Mouse (Mus musculus) adrenal gland, postnatal 36 days (tissue): Measurements from ENCODE around the gene Sdccag8. TPM values are rescaled to one million over a fixed set of nuclear protein-coding genes. Genes with fewer than 3 reads are reported as not detected.
A peak's percentile ranks its signal among the peaks of the same experiment; 100 is the strongest.
"Not testable (repeated sequence)": the region's sequence is repeated elsewhere in the genome, so short reads cannot be mapped to it uniquely, and the experiment has no call there.

Experiments used
- DNase-seq, 2 experiments: peaks; one replicate each; pipeline ENCODE4 v3.0.0; 2021; ENCODE audit warnings: mixed read lengths in 1 of 2
- total RNA-seq, 2 experiments: library from RNA; stranded (reverse); gene quantifications; 2 replicates each; pipeline ENCODE4 v1.2.3; 2021

The Sdccag8 gene
- total RNA-seq, 2 experiments from 2014 or later = 11.3 to 11.9 TPM

- peak in 1 of 2 experiments; percentile 56 for DNase-seq
Measured at GRCm38 (mm10) chr1:176877756-176878155, 63.3 kb downstream of the Sdccag8 start.

GRCm38 (mm10) chr1:176879005-176879404 is 64.5 kb downstream of the Sdccag8 start:
- no peak for DNase-seq

GRCm38 (mm10) chr1:176879614-176880013 is 65.2 kb downstream of the Sdccag8 start:
- DNase-seq = no peak

- no peak for DNase-seq
Measured at GRCm38 (mm10) chr1:176880101-176880500, 65.6 kb downstream of the Sdccag8 start.

DNA sequence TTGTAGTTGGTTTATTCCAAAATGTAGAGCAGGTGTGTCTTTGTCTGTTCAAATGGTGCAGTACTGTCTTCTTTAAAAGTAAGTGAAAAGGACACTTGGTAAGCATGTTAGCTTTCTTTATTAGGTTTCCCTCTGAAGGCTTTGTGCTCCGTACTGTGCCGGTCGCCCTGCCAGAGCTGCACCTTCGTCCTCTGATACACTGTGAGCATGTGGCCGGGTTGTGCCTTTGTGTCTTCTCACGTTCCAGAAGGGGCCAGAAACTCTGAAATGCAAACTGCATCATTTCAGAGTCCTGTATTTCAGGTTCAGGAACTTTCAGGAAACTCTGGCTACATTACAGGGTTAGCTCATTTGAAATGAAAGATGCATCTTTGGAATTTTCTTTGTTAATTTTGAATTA is 66.5 kb downstream of the Sdccag8 start:
- no peak for DNase-seq

DNA sequence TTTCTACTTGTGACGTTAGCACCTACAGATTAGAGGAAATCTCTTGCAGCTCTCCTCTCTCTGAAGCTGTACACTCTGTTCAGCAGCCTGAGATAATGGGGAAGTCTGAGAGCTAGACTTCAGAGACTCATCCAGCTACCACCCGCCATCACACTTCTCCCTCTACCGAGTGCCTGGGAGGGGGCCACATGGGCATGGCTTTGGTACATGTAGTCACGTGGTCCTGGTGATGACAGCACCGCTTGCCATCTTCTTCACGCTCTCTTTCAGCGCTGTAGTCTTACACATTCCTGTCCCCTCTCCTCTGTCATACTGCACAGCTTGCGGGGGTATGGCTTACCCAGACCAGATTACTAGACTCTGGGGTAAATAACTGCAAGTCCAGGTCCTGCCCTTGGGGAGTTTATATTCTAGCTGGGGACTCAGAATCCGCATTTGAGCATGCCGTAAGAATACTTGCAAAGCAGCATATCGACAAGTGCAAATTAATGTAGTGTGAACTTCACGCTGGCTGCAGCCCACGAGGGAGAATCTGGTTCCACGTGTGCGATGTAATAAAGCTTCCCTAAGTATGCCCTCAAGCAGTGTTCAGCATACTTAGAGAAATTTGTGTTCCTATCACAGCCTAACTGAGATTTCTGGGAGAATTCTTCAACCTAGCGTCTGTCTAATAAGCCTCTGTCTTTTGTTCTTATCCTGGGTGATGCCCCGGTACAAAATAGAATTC is 70.9 kb downstream of the Sdccag8 start:
- DNase-seq = no peak

GRCm38 (mm10) chr1:176886002-176886401 is 71.5 kb downstream of the Sdccag8 start:
- no peak for DNase-seq

- DNase-seq = no peak
Measured at GRCm38 (mm10) chr1:176903741-176904140, 89.3 kb downstream of the Sdccag8 start.

DNA sequence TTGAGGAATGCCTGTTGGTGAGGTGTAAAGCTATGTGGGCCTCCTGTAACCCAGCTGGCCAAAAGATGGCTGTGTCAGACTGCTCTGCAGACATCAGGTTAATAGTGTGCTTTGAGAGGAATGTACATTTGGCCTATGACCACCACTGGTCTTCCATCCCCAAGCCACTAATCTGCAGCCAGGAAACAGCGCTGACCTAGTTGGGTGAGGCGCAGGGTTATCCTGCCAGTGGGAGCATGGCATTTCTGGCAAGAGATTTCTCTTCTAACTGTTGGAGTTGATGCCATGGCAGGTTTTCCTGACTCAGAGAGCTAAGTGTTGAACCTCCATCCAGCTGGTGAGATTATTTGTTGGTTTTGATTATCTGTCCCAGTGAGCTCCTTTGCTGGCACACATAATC is 101.5 kb downstream of the Sdccag8 start:
- DNase-seq = no peak

GRCm38 (mm10) chr1:176919486-176919885 is 105.0 kb downstream of the Sdccag8 start:
- no peak for DNase-seq

DNA sequence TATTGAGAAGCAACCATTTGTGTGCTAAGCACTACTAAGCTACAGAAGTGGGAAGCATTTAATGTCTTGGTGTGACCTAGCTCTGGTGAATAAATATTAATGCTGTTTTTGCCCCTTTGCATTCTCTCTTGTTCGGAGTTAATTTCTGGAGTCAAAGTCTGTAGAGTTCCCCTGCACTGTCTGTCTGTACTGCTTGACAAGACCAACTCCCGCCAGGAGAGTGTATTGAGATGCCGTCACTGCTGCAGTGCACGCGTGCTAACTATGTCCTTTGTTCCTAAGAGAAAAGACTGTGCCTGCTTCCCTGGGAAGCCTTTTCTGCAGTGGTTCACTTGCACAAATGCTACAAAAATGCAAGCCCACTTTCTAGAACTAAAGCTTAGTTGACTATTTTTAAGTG is 108.4 kb downstream of the Sdccag8 start:
- no peak for DNase-seq

- DNase-seq = no peak
Measured at GRCm38 (mm10) chr1:176926009-176926408, 111.5 kb downstream of the Sdccag8 start.

DNA sequence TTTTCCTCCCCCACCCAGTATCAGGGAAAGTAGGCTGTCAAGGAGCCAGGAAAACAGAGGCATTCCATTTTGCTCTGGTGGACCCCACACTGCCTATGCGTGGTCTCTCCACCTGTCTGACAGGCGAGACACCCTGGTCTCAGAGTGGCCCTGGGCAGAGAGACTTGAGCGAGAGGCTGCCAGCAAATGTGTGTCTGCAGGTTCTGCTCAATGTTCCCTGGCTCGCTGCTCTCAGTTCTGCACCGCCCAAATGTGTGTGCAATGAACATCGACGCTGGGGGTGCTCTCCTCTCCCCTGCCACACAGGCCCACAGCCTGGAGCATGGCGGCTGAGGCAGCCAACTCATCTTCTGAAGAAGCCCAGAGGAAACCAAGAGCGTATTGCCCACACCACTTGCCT is 112.9 kb downstream of the Sdccag8 start:
- DNase-seq = no peak

- DNase-seq = no peak
Measured at GRCm38 (mm10) chr1:176929710-176930109, 115.2 kb downstream of the Sdccag8 start.

DNA sequence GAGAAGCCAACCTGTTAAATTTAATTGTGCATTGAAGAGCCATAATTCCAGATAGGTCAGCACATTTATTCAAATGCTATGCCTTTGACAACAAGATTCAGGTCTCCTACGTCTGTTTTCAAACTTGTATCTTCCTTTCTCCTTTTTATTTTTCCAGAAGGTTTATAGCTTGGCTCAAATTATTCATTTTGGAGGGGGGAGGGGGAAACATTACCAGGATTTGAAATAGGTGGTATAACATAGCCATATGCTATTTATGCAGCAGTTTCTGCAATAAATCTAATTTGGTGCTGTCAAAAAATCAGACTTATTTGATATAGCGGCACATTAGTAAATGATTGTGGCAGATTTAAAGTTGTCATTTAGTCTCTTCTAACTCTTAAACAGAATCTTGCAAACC is 116.1 kb downstream of the Sdccag8 start:
- no peak for DNase-seq

- DNase-seq = no peak
Measured at GRCm38 (mm10) chr1:176930981-176931500, 116.6 kb downstream of the Sdccag8 start.

- no peak for DNase-seq
Measured at GRCm38 (mm10) chr1:176931511-176931910, 117.1 kb downstream of the Sdccag8 start.

GRCm38 (mm10) chr1:176932320-176932950 is 118.0 kb downstream of the Sdccag8 start:
- no peak for DNase-seq

DNA sequence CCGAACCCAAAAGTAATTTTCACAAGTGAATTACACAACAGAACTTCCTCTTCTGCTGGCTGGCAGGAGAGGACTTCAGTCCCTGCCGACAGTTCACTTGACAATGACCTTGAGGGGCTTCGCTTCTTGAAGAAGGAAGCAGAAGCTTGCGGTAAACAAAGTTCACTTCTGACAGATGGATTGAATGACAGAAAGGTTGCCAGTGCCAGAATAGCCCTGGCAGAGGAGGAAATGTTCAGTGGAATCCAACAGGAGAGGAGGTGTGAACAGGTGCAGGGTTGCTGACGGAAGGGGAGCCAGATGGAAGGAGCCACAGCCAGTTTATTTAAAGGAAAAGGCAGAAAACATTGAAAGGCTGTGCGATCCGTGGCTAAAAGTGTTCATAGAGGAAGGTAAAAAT is 118.9 kb downstream of the Sdccag8 start:
- no peak for DNase-seq

- peak; percentile 31 to 45 for DNase-seq
Measured at GRCm38 (mm10) chr1:176934043-176934762, 119.7 kb downstream of the Sdccag8 start.

- DNase-seq = no peak
Measured at GRCm38 (mm10) chr1:176939901-176940341, 125.5 kb downstream of the Sdccag8 start.

GRCm38 (mm10) chr1:176941286-176941990 is 127.0 kb downstream of the Sdccag8 start:
- not testable (repeated sequence) for DNase-seq
